Mouse (Mus musculus) MEL (cell line): ENCODE data around the gene Tmem29. TPM values are rescaled to one million over a fixed set of nuclear protein-coding genes. Genes with fewer than 3 reads are reported as not detected.
A peak's percentile ranks its signal among the peaks of the same experiment; 100 is the strongest.

Experiments used
- DNase-seq: peaks from one replicate; pipeline ENCODE4 v3.0.0; 2011; ENCODE audit warnings: low read depth, low spot score
- H3K27ac ChIP-seq: 2 replicates; pipeline ENCODE4 v1.5.1; 2012; ENCODE audit warnings: low read depth, mild to moderate bottlenecking, control low read depth, low read length, moderate library complexity; ENCODE audit not compliant: control insufficient read depth
- H3K27me3 ChIP-seq, 2 experiments: fragments of 150-350 bp in 1 of 2; sonication (generic) in 1 of 2; 2 replicates each; pipeline ENCODE4 v1.6.1; 2012; ENCODE audit warnings: low read length in 2 of 2, mild to moderate bottlenecking in 2 of 2, improper control_type of control experiment in 1 of 2, moderate library complexity in 1 of 2; ENCODE audit not compliant: insufficient read depth in 2 of 2, control insufficient read depth in 1 of 2
- H3K36me3 ChIP-seq, 2 experiments: 2 replicates each; pipeline ENCODE4 v1.6.1; 2012 to 2014; ENCODE audit warnings: low read length in 2 of 2, improper control_type of control experiment in 1 of 2, inconsistent platforms in 1 of 2, mild to moderate bottlenecking in 1 of 2; ENCODE audit not compliant: insufficient read depth in 2 of 2, control insufficient read depth in 1 of 2
- H3K4me1 ChIP-seq, 2 experiments: fragments of 150-350 bp in 1 of 2; sonication (generic) in 1 of 2; 2 replicates each; pipeline ENCODE4 v1.6.1; 2012; ENCODE audit warnings: low read length in 2 of 2, improper control_type of control experiment in 1 of 2, mild to moderate bottlenecking in 1 of 2; ENCODE audit not compliant: insufficient read depth in 2 of 2, control insufficient read depth in 1 of 2
- H3K4me3 ChIP-seq, 2 experiments: fragments of 150-350 bp in 1 of 2; sonication (generic) in 1 of 2; 2 replicates each; pipeline ENCODE4 v1.5.1; 2012; ENCODE audit warnings: low read depth in 2 of 2, low read length in 2 of 2, mild to moderate bottlenecking in 2 of 2, moderate library complexity in 2 of 2, control low read depth in 1 of 2, improper control_type of control experiment in 1 of 2; ENCODE audit not compliant: control insufficient read depth in 1 of 2, insufficient read depth in 1 of 2
- H3K79me2 ChIP-seq: 2 replicates; pipeline ENCODE4 v1.6.1; 2012; ENCODE audit warnings: mild to moderate bottlenecking, low read length, moderate library complexity; ENCODE audit not compliant: control insufficient read depth, poor library complexity, insufficient read depth
- H3K9ac ChIP-seq: 2 replicates; pipeline ENCODE4 v1.6.1; 2012; ENCODE audit warnings: low read depth, mild to moderate bottlenecking, control low read depth, low read length, moderate library complexity; ENCODE audit not compliant: control insufficient read depth, poor library complexity, severe bottlenecking
- H3K9me3 ChIP-seq: fragments of 150-350 bp; sonication (generic); replicated peaks from 2 replicates; pipeline ENCODE4 v1.6.1; 2012; ENCODE audit warnings: mild to moderate bottlenecking, low read length, improper control_type of control experiment, moderate library complexity; ENCODE audit not compliant: insufficient read depth
- BHLHE40 ChIP-seq: IDR thresholded peaks from 2 replicates; pipeline ENCODE4 v1.6.1; 2012; ENCODE audit warnings: low read depth, mild to moderate bottlenecking, inconsistent platforms, low read length, improper control_type of control experiment, borderline replicate concordance
- CHD1 ChIP-seq: IDR thresholded peaks from 2 replicates; pipeline ENCODE4 v1.6.1; 2012; ENCODE audit warnings: low read depth, mild to moderate bottlenecking, inconsistent platforms, low read length, improper control_type of control experiment
- CHD2 ChIP-seq: IDR thresholded peaks from 2 replicates; pipeline ENCODE4 v1.6.1; 2011; ENCODE audit warnings: low read length, improper control_type of control experiment
- E2F4 ChIP-seq: IDR thresholded peaks from 2 replicates; pipeline ENCODE4 v1.6.1; 2011; ENCODE audit warnings: low read depth, low read length, improper control_type of control experiment, borderline replicate concordance
- EP300 ChIP-seq, 2 experiments: IDR thresholded peaks; 2 replicates each; pipeline ENCODE4 v1.6.1; 2011; ENCODE audit warnings: improper control_type of control experiment in 2 of 2, low read length in 2 of 2, low read depth in 1 of 2, mild to moderate bottlenecking in 1 of 2
- ETS1 ChIP-seq: IDR thresholded peaks from 2 replicates; pipeline ENCODE4 v1.6.1; 2012; ENCODE audit warnings: low read depth, mild to moderate bottlenecking, inconsistent platforms, low read length, improper control_type of control experiment, moderate library complexity
- GABPA ChIP-seq: IDR thresholded peaks from 2 replicates; pipeline ENCODE4 v1.6.1; 2012; ENCODE audit warnings: low read depth, mild to moderate bottlenecking, inconsistent platforms, low read length, improper control_type of control experiment, moderate library complexity
- GATA1 ChIP-seq: IDR thresholded peaks from 2 replicates; pipeline ENCODE4 v1.6.1; 2011; ENCODE audit warnings: low read depth, low read length, improper control_type of control experiment
- HCFC1 ChIP-seq: IDR thresholded peaks from 2 replicates; pipeline ENCODE4 v1.6.1; 2012; ENCODE audit warnings: low read depth, mild to moderate bottlenecking, inconsistent platforms, low read length, improper control_type of control experiment, moderate library complexity
- JUND ChIP-seq: IDR thresholded peaks from 2 replicates; pipeline ENCODE4 v1.6.1; 2011; ENCODE audit warnings: low read depth, mild to moderate bottlenecking, improper control_type of control experiment, low read length
- KAT2A ChIP-seq: conservative IDR thresholded peaks from 2 replicates; pipeline ENCODE4 v1.6.1; 2012; ENCODE audit warnings: low read depth, low read length, improper control_type of control experiment, inconsistent platforms
- MAFK ChIP-seq: IDR thresholded peaks from 2 replicates; pipeline ENCODE4 v1.6.1; 2011; ENCODE audit warnings: low read depth, mild to moderate bottlenecking, low read length, improper control_type of control experiment, borderline replicate concordance
- MAX ChIP-seq: IDR thresholded peaks from 2 replicates; pipeline ENCODE4 v1.6.1; 2011; ENCODE audit warnings: low read length, improper control_type of control experiment
- MEF2A ChIP-seq: IDR thresholded peaks from 2 replicates; pipeline ENCODE4 v1.6.1; 2014; ENCODE audit warnings: low read depth, mild to moderate bottlenecking, inconsistent platforms, low read length, improper control_type of control experiment; ENCODE audit not compliant: poor library complexity, insufficient replicate concordance, severe bottlenecking; ENCODE audit errors: extremely low read depth
- MXI1 ChIP-seq: IDR thresholded peaks from 2 replicates; pipeline ENCODE4 v1.6.1; 2011; ENCODE audit warnings: mild to moderate bottlenecking, low read depth, low read length, improper control_type of control experiment
- MYB ChIP-seq: IDR thresholded peaks from 2 replicates; pipeline ENCODE4 v1.6.1; 2011; ENCODE audit warnings: mild to moderate bottlenecking, low read depth, low read length, improper control_type of control experiment
- NELFE ChIP-seq: IDR thresholded peaks from 2 replicates; pipeline ENCODE4 v1.6.1; 2011; ENCODE audit warnings: low read depth, low read length, improper control_type of control experiment
- POLR2A ChIP-seq, 2 experiments: IDR thresholded peaks; 2 replicates each; pipeline ENCODE4 v1.6.1; 2011 to 2012; ENCODE audit warnings: low read length in 2 of 2, mild to moderate bottlenecking in 2 of 2, control low read depth in 1 of 2, improper control_type of control experiment in 1 of 2, low read depth in 1 of 2, moderate library complexity in 1 of 2; ENCODE audit not compliant: control insufficient read depth in 1 of 2, insufficient read depth in 1 of 2, poor library complexity in 1 of 2
- POLR2AphosphoS2 ChIP-seq: IDR thresholded peaks from 2 replicates; pipeline ENCODE4 v1.6.1; 2011; ENCODE audit warnings: low read length, improper control_type of control experiment
- POLR2AphosphoS5 ChIP-seq: IDR thresholded peaks from 2 replicates; pipeline ENCODE4 v1.6.1; 2012; ENCODE audit warnings: low read depth, borderline replicate concordance, mild to moderate bottlenecking, inconsistent platforms, low read length, moderate library complexity, mixed read lengths
- RAD21 ChIP-seq: IDR thresholded peaks from 2 replicates; pipeline ENCODE4 v1.6.1; 2011; ENCODE audit warnings: mild to moderate bottlenecking, low read depth, low read length, improper control_type of control experiment
- RCOR1 ChIP-seq: IDR thresholded peaks from 2 replicates; pipeline ENCODE4 v1.6.1; 2012; ENCODE audit warnings: low read depth, mild to moderate bottlenecking, inconsistent platforms, low read length, improper control_type of control experiment
- SIN3A ChIP-seq: IDR thresholded peaks from 2 replicates; pipeline ENCODE4 v1.6.1; 2012; ENCODE audit warnings: low read length, improper control_type of control experiment, inconsistent platforms
- TAL1 ChIP-seq: IDR thresholded peaks from 2 replicates; pipeline ENCODE4 v1.6.1; 2012; ENCODE audit warnings: mild to moderate bottlenecking, inconsistent platforms, low read length, moderate library complexity, mixed read lengths
- TBP ChIP-seq: IDR thresholded peaks from 2 replicates; pipeline ENCODE4 v1.8.0; 2011; ENCODE audit warnings: low read depth, low read length, improper control_type of control experiment
- TCF12 ChIP-seq: IDR thresholded peaks from 2 replicates; pipeline ENCODE4 v1.6.1; 2014; ENCODE audit warnings: low read depth, mild to moderate bottlenecking, inconsistent platforms, low read length, improper control_type of control experiment, moderate library complexity
- UBTF ChIP-seq: IDR thresholded peaks from 2 replicates; pipeline ENCODE4 v1.6.1; 2012; ENCODE audit warnings: low read depth, mild to moderate bottlenecking, inconsistent platforms, low read length, improper control_type of control experiment, moderate library complexity, borderline replicate concordance; ENCODE audit not compliant: insufficient read depth
- USF1 ChIP-seq: IDR thresholded peaks from 2 replicates; pipeline ENCODE4 v1.6.1; 2014; ENCODE audit warnings: low read depth, mild to moderate bottlenecking, inconsistent platforms, low read length, improper control_type of control experiment, moderate library complexity
- ZKSCAN1 ChIP-seq: IDR thresholded peaks from 2 replicates; pipeline ENCODE4 v1.6.1; 2012; ENCODE audit warnings: low read depth, mild to moderate bottlenecking, inconsistent platforms, low read length, improper control_type of control experiment, moderate library complexity
- ZMIZ1 ChIP-seq: IDR thresholded peaks from 2 replicates; pipeline ENCODE4 v1.6.1; 2012; ENCODE audit warnings: low read depth, mild to moderate bottlenecking, inconsistent platforms, low read length, improper control_type of control experiment, moderate library complexity
- ZNF384 ChIP-seq: IDR thresholded peaks from 2 replicates; pipeline ENCODE4 v1.6.1; 2012; ENCODE audit warnings: low read depth, mild to moderate bottlenecking, inconsistent platforms, low read length, improper control_type of control experiment
- polyA plus RNA-seq, 2 experiments: library from polyadenylated mRNA; stranded (reverse) in 1 of 2; unstranded in 1 of 2; fragments of >175 nt in 1 of 2; fragments of >200 nt in 1 of 2; gene quantifications; 2 replicates each; pipeline versions ENCODE4 v1.2.1 to v1.2.4; 2012; ENCODE audit warnings: low replicate concordance in 2 of 2, low read depth in 1 of 2; ENCODE audit not compliant: insufficient read length in 2 of 2, insufficient read depth in 1 of 2, missing spikeins in 1 of 2
- total RNA-seq: library from RNA; depleted of rRNA; stranded (reverse); fragments of 300-350 nt; gene quantifications from 2 replicates; pipeline ENCODE4 v1.2.3, GENCODE M21; 2012

Gene Tmem29
- total and polyA plus RNA-seq, 3 experiments = 37.1 to 66.5 TPM; not detected in 1

- Histone ChIP-seq H3K9me3 (no peaks in the 10 kb centered on the region), H3K79me2 (no peaks in the 10 kb centered on the region; the same call in 1 of the 2 replicates), H3K36me3 (peaks cover 0 to 15% of the 10 kb centered on the region in 2 experiments), H3K27ac (no peak overlapping the region), H3K4me3 (no peak overlapping the region), H3K4me1 (peaks cover 2 to 5% of the 10 kb centered on the region in 2 experiments; a peak in 2 of 4 replicates), H3K27me3 (no peaks in the 10 kb centered on the region), H3K9ac (no peak overlapping the region)
- TF ChIP-seq MAFK (no peak), GABPA (no peak), POLR2A (IDR thresholded peaks at IDR 0.05; ENCODE audit: control insufficient read depth in 1 of 2, insufficient read depth in 1 of 2, low read depth in 1 of 2, low read length in 2 of 2, poor library complexity in 1 of 2) (no peak), RAD21 (no peak), MEF2A (no peak), KAT2A (no peak), CHD2 (no peak), MYB (no peak), ZNF384 (no peak), SIN3A (no peak), JUND (no peak), ETS1 (no peak), UBTF (no peak), BHLHE40 (peak; percentile 55; the same call in 1 of the 2 replicates), RCOR1 (no peak), ZKSCAN1 (no peak), TCF12 (no peak), TAL1 (no peak), GATA1 (peak; percentile 21; the same call in 1 of the 2 replicates), ZMIZ1 (no peak), POLR2AphosphoS2 (no peak), MAX (0 out of 2 replicates have a peak, but pooled peaks have one; percentile 17), CHD1 (no peak), MXI1 (peak; percentile 27; the same call in 1 of the 2 replicates), USF1 (peak; percentile 74; the same call in 1 of the 2 replicates), E2F4 (no peak), NELFE (no peak), EP300 (IDR thresholded peaks at IDR 0.05; ENCODE audit: low read depth in 1 of 2, low read length in 2 of 2) (no peak), HCFC1 (no peak), TBP (no peak), POLR2AphosphoS5 (no peak)
- DNase-seq = peak; percentile 58
These were observed 23.6 kb downstream of the Tmem29 start for GRCm38 (mm10) chrX:150435367-150435766.
